Comparison of ENCODE assay signal across 25 mouse cellular contexts in genomic region chr10:97381586-97381985, GRCm38 (mm10).
DNase-seq lines count a peak whose midpoint lies in the region; ATAC-seq lines count a peak whose summit lies in the region.
"Had no signal": no experiment of that assay in that cellular context is flagged by ENCODE, and none has a peak within 500 bp of the region (broad histone marks: within the 10 kb centered on the region; RNA-seq: fewer than 3 reads in every experiment).

No protein-coding gene starts in this region.

- H3K9me3 ChIP-seq in embryonic facial prominence, embryonic 10.5 days: no peaks in the 10 kb centered on the region
- H3K9me3 ChIP-seq: hindbrain, embryonic 10.5 days; hindbrain, embryonic 15.5 days; intestine, embryonic 15.5 days; limb, embryonic 13.5 days; midbrain, embryonic 13.5 days; neural tube, embryonic 13.5 days had no signal

- ATAC-seq in frontal cortex, adult (ENCODE audit: low TSS enrichment): no peak
- ATAC-seq: forebrain, embryonic 16.5 days; intestine, embryonic 15.5 days; midbrain, embryonic 13.5 days had no signal

- peaks cover 4% of the 10 kb centered on the region for H3K4me1 ChIP-seq in embryonic facial prominence, embryonic 10.5 days
- H3K4me1 ChIP-seq: hindbrain, embryonic 10.5 days; hindbrain, embryonic 15.5 days; intestine, embryonic 15.5 days; limb, embryonic 13.5 days; midbrain, embryonic 13.5 days; neural tube, embryonic 13.5 days had no signal

- intact Hi-C loops in heart, postnatal 14 days (cut with DNase I): no loop called here

- no peaks in the 10 kb centered on the region for H3K27me3 ChIP-seq in embryonic facial prominence, embryonic 10.5 days (replicated peaks; ENCODE audit: low read depth, poor library complexity, severe bottlenecking)
- H3K27me3 ChIP-seq: hindbrain, embryonic 15.5 days; intestine, embryonic 15.5 days; limb, embryonic 13.5 days; midbrain, embryonic 13.5 days; neural tube, embryonic 13.5 days had no signal

- no peak overlapping the region for H3K4me3 ChIP-seq in embryonic facial prominence, embryonic 10.5 days
- H3K4me3 ChIP-seq: erythroblast, embryonic 14.5 days; hindbrain, embryonic 10.5 days; hindbrain, embryonic 15.5 days; intestine, embryonic 15.5 days; limb, embryonic 13.5 days; midbrain, embryonic 13.5 days; neural tube, embryonic 13.5 days had no signal

- H3K36me3 ChIP-seq in embryonic facial prominence, embryonic 10.5 days (replicated peaks): no peaks in the 10 kb centered on the region
- H3K36me3 ChIP-seq: hindbrain, embryonic 10.5 days; hindbrain, embryonic 15.5 days; intestine, embryonic 15.5 days; limb, embryonic 13.5 days; midbrain, embryonic 13.5 days; neural tube, embryonic 13.5 days had no signal

- no peak overlapping the region for H3K27ac ChIP-seq in embryonic facial prominence, embryonic 10.5 days (replicated peaks)
- H3K27ac ChIP-seq: hindbrain, embryonic 10.5 days; hindbrain, embryonic 15.5 days; intestine, embryonic 15.5 days; kidney, postnatal 0 days; limb, embryonic 13.5 days; midbrain, embryonic 13.5 days; neural tube, embryonic 13.5 days had no signal

- peak; percentile 37 for DNase-seq in heart, adult 8-10 months (ENCODE audit: low spot score)
- DNase-seq in heart, postnatal 14 days: no peak
- DNase-seq in NIH3T3 (ENCODE audit: low read depth): peak; percentile 31
- DNase-seq in gastrocnemius, adult 8-10 months (ENCODE audit: low spot score in 2 of 2): peak; percentile 14 to 15
- peak; percentile 9 for DNase-seq in heart, postnatal 4 days
- no peak for DNase-seq in embryonic facial prominence, embryonic 10.5 days (ENCODE audit: low spot score)
- DNase-seq: adrenal gland, adult 8-10 months; B cell, adult 2 months; cerebellum, adult 11 months; cerebellum, adult 9-10 months; kidney, adult 2 months; kidney, postnatal 4 days; right cerebral cortex, postnatal 4 days; thymus, adult 2 months; thymus, postnatal 4 days had no signal

Comparison
In these comparisons a context has a peak if more than half of its experiments do, and no peak if none do; other contexts are left out.
1. DNase-seq: peak in heart, adult 8-10 months (single experiment), NIH3T3 (single experiment), gastrocnemius, adult 8-10 months (2 of 2) and heart, postnatal 4 days (single experiment); none in heart, postnatal 14 days (0 of 2) and embryonic facial prominence, embryonic 10.5 days (single experiment).